Mouse (Mus musculus) CD8-positive naive resting alpha-beta T cell, adult 57 days (primary cell): Measurements from ENCODE around the gene Yipf1. TPM values are rescaled to one million over a fixed set of nuclear protein-coding genes. Genes with fewer than 3 reads are reported as not detected.

Experiments used
- total RNA-seq: library from RNA; stranded (reverse); gene quantifications from one replicate; pipeline ENCODE4 v1.2.4, GENCODE M21; 2023

Gene Yipf1
- 43.4 TPM for total RNA-seq

DNA sequence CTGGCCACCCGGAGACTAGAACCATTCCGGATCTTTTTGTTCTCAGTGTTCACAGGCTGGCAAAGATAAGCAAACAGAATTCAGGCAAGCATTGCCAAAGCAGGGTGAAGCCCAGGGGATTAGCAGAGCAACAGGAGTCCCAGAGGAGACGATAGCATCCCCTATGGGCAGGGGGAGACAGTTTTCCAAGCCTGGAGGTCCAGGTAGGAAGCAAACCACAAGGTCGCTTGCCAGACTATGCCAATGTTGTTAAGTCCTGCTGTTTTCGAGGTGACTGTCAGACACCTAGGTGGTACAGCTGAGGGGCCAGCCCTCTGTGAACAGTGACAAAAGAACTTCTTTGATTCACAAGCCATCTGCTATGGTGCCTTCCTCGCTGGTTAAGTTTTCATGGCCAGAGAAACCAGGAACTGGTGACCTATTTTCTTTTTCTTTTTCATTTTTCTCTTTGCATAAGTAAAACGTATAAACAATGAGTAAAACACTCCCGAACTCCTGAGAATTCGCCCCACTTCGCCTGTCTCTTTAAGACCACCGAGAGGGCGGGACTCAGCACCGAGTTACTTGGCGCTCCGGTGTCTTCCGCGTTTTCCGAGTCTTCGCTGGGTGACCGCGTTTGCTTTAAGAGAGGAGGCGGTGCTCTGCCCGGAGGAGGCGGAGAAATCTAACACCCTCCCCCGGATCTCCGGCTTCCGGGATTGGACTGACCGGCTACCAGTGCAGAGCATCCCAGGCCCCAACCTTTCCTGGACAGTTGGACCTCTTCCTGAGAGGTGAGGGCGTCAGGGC, at the start of gene Yipf1:
Gene Yipf1, plus strand, starts transcription at position 674 of the 789 bp plus-strand sequence.

GRCm38 (mm10) chr4:107306966-107307365, 7.2 kb upstream of the Yipf1 start, which contains the start of gene Dio1:
Gene Dio1 (minus strand): TSS chr4:107307169.

GRCm38 (mm10) chr4:107367567-107368314, 53.6 kb downstream of the Yipf1 start, which contains the start of gene Ndc1:
Gene Ndc1 (plus strand): TSS chr4:107367784.

Other genes with a start within 250 kb of the Yipf1 start
- gene Mrpl37, start 247.5 kb upstream of the Yipf1 start, total RNA-seq, result 66.0 TPM
- 14.1 TPM for gene Cyb5rl, start 247.4 kb upstream of the Yipf1 start, total RNA-seq
- gene Cdcp2, start 217.5 kb upstream of the Yipf1 start, total RNA-seq, result not detected
- gene Tmem59, start 136.0 kb upstream of the Yipf1 start, total RNA-seq, result 130 TPM
- gene Tceanc2, start 135.2 kb upstream of the Yipf1 start, total RNA-seq, result 42.7 TPM
- 0.49 TPM for gene Ldlrad1, start 105.2 kb upstream of the Yipf1 start, total RNA-seq
- gene Lrrc42, start 60.8 kb upstream of the Yipf1 start, total RNA-seq, result 37.2 TPM
- 31.1 TPM for gene Hspb11, start 60.8 kb upstream of the Yipf1 start, total RNA-seq
- gene Dio1, start 7.2 kb upstream of the Yipf1 start, total RNA-seq, result not detected
- gene Ndc1, start 53.4 kb downstream of the Yipf1 start, total RNA-seq, result 13.5 TPM
- gene Glis1, start 120.2 kb downstream of the Yipf1 start, total RNA-seq, result 0.77 TPM